Mouse (Mus musculus): ENCODE results near the gene Gdf10.

The Gdf10 gene

GRCm38 (mm10) chr14:33940739-33941138 is 17.4 kb downstream of the Gdf10 start, which contains the start of gene Gdf2:
TSS of gene Gdf2 (plus strand) at chr14:33941039.
- no peak for DNase-seq

- DNase-seq = no peak
These were observed 18.8 kb downstream of the Gdf10 start for GRCm38 (mm10) chr14:33942222-33942621.

GRCm38 (mm10) chr14:33946125-33946524 is 22.7 kb downstream of the Gdf10 start:
- DNase-seq = no peak

GRCm38 (mm10) chr14:33952233-33952981 is 29.0 kb downstream of the Gdf10 start:
- DNase-seq = peak; percentile 37

- no peak for DNase-seq
These were observed 30.4 kb downstream of the Gdf10 start, which contains the start of gene Rbp3 for GRCm38 (mm10) chr14:33953761-33954160. TSS of gene Rbp3 (plus strand) at chr14:33954003.

- no peak for DNase-seq
These were observed 32.7 kb downstream of the Gdf10 start for GRCm38 (mm10) chr14:33956055-33956454.

- no peak for DNase-seq
These were observed 34.8 kb downstream of the Gdf10 start for GRCm38 (mm10) chr14:33958186-33958585.

GRCm38 (mm10) chr14:33958841-33959240 is 35.5 kb downstream of the Gdf10 start:
- no peak for DNase-seq

- DNase-seq = peak; percentile 50
These were observed 36.0 kb downstream of the Gdf10 start for GRCm38 (mm10) chr14:33959341-33959740.

- DNase-seq = no peak
These were observed 42.3 kb downstream of the Gdf10 start for GRCm38 (mm10) chr14:33965675-33966074.

- DNase-seq = no peak
These were observed 49.3 kb downstream of the Gdf10 start for GRCm38 (mm10) chr14:33972679-33973078.

- DNase-seq = no peak
These were observed 51.4 kb downstream of the Gdf10 start for GRCm38 (mm10) chr14:33974752-33975151.

- no peak for DNase-seq
These were observed 54.4 kb downstream of the Gdf10 start for GRCm38 (mm10) chr14:33977748-33978147.

- no peak for DNase-seq
These were observed 55.2 kb downstream of the Gdf10 start, which contains the start of gene Zfp488 for GRCm38 (mm10) chr14:33978604-33979059. TSS of gene Zfp488 (minus strand) at chr14:33978764.

All from cerebellum, adult 11 months (tissue).